Mouse (Mus musculus) liver, adult 2 months (tissue): ENCODE data around the gene Gstm3.

ENCODE experiments used
- CTCF ChIP-seq: fragments of 200-500 bp; IDR thresholded peaks from 2 replicates; pipeline ENCODE4 v1.5.1; 2011; ENCODE audit warnings: low read depth, low read length, control low read depth
- POLR2A ChIP-seq: fragments of 200-500 bp; IDR thresholded peaks from 2 replicates; pipeline ENCODE4 v1.6.1; 2011; ENCODE audit warnings: low read length, control low read depth; ENCODE audit not compliant: insufficient read depth; ENCODE audit errors: extremely low read depth

DNA sequence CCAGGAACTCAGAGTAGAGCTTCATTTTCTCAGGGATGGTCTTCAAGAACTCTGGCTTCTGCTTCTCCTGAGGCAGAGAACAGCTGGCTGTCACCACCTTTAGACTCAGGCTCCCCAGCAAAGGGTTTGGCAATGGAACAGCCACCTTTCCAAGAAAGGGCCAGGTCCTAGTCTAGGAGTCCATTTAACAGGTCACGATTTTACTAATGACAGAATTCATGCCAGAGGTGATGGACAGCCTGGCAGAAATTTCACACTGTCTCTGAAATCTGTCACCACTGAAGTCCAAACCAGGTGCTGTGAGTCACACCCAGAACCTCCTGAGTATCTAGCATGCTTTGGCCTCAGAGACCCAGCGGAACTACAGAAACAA lies 45.9 kb upstream of the Gstm3 start:
- no peak for TF ChIP-seq CTCF
- no peak for TF ChIP-seq POLR2A
